Mouse (Mus musculus) bone marrow, adult 2 months (tissue): ENCODE results near the gene Ccdc107.

Source experiments
- CTCF ChIP-seq: fragments of 200-500 bp; IDR thresholded peaks from 2 replicates; pipeline ENCODE4 v1.5.1; 2011; ENCODE audit warnings: low read length, control low read depth; ENCODE audit not compliant: control insufficient read depth, insufficient read depth
- POLR2A ChIP-seq: fragments of 200-500 bp; IDR thresholded peaks from 2 replicates; pipeline ENCODE4 v1.6.1; 2011; ENCODE audit warnings: low read depth, mild to moderate bottlenecking, control low read depth, low read length, borderline replicate concordance; ENCODE audit not compliant: control insufficient read depth

GRCm38 (mm10) chr4:43476604-43477003 is 16.1 kb upstream of the Ccdc107 start:
- TF ChIP-seq CTCF (peak; percentile 44), POLR2A (no peak)
